Mouse (Mus musculus) G1E-ER4 (cell line): ENCODE data around the gene Fam172a. TPM values are rescaled to one million over a fixed set of nuclear protein-coding genes. Genes with fewer than 3 reads are reported as not detected.

Source experiments
- GATA1 ChIP-seq: IDR thresholded peaks from one replicate; pipeline ENCODE4 v1.8.0; 2012; ENCODE audit warnings: low read length, inconsistent platforms
- polyA plus RNA-seq: library from polyadenylated mRNA; stranded (reverse); fragments of >175 nt; gene quantifications from 2 replicates; pipeline ENCODE4 v1.2.3, GENCODE M21; 2012

Gene Fam172a
- polyA plus RNA-seq, 1 experiment, result 98.9 TPM

DNA sequence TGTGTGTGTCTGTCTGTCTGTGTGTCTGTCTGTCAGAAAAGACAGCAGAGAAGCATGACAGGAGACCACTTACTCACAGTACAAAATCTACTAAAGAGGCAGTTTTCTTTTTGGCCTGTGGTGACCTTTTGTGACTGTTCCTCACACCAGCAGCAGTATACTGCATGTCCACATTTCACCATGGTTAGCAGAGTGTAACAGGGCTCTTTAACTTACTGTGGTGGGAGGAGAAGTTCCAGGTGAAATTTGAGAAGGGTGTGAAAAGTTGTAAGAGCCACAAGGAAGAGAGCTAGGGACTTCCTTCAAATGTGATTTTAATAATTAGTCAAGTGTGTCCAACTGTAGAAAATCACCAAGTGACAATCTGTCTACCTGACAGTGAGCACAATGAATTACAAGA, 199.0 kb downstream of the Fam172a start:
- TF ChIP-seq GATA1, result no peak

DNA sequence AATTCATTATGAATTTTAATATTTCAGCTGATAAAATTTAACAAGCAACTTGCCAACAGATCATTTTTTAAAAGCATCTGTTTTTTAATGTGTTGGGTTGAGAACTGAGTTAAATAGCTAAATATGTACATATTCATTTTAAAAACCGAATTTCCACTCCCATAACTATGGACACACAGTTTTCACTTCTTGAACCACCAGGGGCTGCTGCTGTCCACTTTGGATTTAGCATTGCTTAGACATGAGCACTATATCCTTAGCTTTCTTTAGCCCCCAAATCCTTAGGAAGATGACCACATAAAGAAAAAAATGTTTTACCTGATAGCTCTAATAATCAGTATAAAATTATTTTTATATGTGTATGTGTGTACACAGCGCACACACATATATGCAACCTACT, 207.4 kb downstream of the Fam172a start:
- TF ChIP-seq GATA1, result no peak

DNA sequence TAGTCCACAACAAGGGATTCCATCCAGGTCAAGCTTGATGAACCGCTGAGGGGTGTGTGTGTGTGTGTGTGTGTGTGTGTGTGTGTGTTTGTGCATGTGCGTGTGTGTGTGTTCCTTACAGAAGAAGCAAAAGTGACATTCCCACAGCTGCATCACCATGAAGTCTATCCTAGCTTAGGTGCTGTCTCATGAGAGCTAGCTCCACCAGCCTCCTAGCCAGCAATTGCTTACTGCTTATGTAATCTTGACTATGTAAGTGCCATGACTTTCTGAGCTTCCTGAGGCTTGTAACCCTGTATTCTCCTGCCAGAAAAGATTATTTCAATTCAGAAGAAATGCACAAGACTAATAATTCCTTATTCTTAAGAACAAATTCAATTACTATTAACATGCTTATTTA, 221.0 kb downstream of the Fam172a start:
- no peak for TF ChIP-seq GATA1

DNA sequence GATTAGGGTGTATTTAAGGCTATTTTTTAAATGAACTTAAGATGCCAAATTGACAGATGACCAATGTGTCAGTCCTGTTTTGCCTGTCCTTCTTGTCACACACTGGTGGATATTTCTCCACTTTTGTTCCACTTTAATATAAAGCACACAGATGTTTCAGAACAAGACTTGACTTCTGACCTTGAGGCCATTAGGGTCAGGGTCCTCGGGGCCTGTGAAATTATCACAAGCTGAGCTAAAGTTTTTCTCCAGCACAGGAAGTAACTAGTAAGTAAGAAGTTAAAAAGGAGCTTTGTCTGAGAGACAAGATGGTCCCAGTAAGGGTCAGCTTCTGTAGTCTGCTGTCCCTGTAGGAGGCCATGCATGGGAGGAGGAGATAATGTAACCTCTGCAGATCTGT, 255.8 kb downstream of the Fam172a start:
- no peak for TF ChIP-seq GATA1

DNA sequence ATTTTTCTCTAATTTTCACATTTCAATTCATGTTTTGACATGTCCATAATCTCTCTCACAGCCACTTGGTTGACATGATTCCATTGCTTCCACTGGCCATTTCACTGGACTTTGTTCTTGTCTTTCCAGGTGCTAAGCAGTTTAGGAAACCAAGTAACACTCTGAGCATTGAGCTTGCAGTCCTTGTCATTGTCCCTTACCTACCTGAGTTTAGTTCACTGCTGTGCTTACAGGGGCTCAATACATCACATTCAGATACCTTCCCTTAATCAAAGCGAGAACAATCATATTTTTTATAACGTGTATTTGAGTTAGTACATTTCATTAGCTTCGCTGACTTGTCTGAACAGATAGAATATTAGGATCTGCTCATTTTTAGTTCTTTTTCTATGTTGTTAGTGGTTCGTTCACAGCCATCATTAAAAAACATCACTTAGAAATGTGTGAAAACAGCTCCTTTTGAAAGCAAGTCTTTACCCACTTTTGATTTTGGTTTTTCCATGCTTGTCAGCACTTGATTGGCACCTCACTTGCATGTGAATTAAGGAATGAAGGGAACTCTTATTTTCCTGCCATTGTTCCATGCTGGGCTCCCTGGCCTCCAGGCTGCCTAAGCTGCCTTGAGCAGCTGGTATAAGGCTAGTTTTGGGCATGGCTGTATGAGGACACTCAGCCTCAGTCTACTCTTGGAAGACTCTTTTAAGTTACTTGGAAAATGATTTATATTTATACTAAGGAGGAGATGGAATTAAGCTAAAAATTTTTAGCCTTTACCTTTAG, 257.9 kb downstream of the Fam172a start:
- no peak for TF ChIP-seq GATA1

DNA sequence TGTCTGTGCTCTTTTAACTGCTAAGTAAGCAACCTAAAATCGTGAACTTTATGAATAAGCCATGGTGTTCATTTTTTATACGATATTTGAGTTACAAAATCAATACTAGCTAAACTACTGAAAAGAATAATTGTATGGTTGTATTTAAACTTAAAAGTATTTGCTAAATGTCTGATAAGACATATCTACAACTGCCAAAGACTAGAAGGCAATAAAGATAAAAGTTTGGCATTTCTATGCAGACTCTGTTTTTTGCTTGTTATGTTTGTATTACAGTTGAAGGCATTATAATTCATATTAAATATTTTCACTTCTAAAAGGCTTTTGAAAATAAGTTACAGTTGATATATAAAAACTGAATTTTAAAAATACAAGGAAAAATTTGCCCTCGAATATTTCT, 274.4 kb downstream of the Fam172a start:
- no peak for TF ChIP-seq GATA1

DNA sequence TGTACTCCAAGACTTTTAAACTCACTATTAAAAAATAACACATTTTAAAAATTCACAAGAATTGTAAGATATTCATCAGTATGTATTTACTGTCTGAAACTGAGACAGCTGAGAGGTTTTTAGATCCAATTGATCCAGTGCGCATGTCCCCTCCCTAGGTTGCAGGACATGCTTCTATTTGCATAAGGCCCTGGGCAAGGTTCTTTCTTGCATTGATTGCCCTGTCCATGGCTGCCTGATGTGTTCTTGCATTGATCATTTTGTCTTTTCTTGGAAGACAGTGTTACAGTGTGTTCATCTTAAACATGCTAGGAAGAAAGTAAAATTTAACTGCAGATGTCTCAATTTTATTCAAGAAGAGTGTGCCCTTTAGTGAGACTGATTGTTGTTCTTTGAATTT, 275.3 kb downstream of the Fam172a start:
- TF ChIP-seq GATA1, result no peak

DNA sequence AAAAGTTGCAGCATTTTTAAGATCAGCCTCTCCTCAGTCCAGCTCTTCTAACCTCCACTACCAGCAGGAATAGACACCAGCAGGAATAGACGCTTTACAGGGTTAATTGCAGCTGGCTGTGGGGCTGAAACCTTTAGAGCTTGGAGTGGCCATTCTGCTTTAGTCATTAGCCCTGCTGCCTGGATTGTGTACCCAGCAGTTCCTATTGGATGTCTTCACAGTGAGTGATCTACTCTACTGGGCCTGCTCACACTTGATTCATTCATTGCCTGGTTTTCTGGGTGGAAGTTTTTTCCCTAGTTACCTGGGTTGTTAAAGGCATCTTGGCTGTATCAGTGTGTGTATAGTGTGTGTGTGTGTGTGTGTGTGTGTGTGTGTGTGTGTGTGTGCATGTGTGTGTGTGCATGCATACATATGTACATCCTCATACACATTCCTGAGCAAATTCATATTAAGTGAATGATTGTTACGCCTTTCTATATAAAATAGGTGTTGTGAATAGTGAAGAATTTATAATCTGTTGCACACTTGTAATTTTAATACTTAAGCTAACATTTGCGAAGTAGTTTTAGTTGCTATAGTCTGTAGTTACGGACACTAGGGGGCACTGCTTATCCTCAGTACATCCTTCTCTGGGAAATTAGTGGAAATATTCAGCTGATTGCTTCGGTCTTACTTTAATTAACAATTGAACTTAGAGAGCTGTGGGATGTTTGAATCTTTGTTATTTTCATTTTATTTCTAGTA, 280.4 kb downstream of the Fam172a start:
- no peak for TF ChIP-seq GATA1

DNA sequence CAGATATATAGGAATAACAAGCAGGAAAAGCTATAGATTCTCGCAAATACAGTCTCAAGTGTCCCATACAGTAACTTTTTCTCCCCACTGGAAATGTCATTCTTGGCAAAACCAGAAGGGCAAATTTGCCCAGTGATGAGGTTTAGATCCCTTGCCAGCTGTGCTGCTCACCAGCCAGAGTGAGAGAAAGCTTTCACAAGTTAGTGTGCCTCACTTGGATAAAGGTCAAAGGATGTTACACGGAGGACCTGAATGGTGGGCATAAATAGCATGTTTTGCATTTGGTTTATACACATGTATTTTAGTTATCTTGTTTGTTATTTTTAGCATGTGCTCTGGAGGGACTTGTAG, 281.0 kb downstream of the Fam172a start:
- TF ChIP-seq GATA1, result no peak

DNA sequence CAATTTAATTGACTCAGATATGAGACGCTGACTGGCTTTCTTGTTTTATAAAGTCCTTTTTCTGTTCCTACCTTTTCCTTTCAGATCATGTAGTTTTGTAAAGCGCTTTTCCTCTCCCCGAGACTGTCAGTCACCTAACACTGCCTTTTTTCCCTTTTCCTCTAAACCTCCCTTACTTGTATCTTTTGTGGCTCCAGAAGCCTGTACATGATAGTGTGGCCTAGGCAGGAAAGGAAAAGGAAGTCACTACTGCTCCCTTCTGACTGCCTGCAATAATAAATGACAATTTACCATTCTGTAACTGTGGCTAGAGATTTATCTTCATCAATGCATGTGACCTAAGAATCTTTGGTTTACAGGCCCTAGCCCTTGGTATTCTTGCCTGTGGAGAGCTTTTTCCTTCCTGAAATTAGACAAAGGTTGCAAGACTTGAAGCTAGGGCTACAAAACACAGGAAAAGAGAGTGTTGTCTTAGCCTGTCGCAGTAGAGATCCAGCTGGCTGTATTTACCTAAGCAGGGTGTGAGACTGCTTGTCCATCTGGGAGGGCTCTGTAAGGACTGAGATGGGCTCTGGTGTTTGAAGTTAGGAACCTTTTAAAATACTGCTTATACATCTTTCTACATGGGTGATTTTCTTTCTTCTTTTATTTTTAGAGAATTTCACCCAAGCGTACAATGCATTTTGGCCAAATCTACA, 289.5 kb downstream of the Fam172a start:
- no peak for TF ChIP-seq GATA1

DNA sequence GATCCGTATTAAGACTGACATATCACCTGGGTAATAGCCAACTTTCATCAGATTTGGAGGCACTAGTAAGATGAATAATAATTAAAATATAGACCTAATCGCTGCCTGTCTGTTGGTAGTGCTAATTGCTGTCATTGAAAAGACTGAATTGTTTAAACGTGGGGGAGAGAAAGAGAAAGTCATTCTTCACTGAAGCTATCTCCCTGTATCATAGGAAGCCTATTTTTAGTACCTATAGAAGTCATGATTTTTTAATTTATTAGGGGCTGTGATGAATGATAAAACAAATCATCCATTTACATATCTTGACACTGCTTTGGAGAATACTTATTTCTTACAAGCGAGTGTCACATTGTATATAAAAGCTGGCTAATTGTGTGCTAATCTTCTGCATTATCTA, 302.8 kb downstream of the Fam172a start:
- no peak for TF ChIP-seq GATA1

DNA sequence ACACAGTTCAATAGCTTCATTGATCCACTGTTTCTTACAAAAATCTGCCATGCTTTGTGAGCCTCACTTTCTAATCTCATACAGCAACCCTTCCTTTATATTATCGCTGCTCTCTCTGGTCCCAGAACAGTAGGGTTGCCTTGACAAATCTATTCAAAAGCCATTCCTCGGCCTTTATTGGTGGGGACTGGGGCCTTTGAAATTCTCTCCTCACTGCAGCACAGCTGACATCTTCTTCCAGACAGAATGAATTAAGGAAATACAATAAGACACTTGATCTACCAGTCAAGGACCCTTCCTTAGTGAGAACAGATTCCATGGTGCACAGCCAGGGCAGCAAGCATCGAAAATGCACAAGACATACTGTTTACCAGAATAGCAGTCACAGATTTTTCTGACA, 303.5 kb downstream of the Fam172a start:
- no peak for TF ChIP-seq GATA1

DNA sequence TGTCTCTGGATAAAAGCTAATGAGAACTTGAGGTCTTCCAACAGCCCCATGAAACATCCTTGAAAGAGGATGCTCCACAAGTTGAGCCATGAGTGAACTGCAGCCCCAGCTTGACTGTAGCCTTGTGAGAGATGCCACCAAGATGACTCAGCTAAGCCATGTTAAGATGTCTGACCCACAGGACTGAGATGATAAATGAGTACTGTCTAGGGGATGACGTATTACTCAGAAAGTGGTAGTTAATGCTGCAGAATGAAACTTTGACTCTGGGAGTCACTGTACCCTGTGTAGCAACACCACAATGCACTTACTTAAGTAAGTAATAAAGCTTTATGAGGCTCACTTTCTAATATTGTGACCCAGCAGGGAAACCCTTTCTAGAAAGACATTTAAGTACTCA, 308.3 kb downstream of the Fam172a start:
- no peak for TF ChIP-seq GATA1

DNA sequence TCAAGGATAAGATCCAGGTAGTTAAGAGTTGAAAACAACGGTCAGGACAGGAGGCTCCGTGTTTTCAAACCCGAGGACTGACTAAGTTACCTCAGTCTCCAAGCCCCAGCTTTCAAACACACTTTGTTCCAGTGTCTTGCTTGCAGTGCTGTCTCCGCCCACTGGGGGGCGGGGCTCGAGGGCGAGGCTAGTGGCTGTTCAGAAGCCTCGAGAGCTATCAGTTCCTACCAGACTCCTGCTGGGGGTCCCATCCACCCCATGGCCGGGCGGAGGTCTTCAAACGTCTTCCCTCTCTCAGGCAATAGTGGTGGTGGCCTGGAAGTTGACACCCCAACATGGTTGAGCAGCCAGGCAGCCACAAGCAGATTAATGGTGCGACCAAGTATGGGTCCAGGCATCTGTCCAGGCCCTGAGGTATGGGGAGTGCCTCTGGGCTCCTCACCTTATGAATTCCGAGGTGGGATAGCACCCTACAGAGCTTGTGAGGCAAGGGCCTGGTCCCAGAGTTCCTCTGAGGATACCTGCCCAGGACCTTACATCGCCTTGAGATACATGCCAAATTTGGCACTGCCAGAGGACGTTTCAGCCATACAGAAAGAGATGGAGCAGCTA, 323.0 kb downstream of the Fam172a start, which contains the start of gene Pou5f2:
TSS of gene Pou5f2 (plus strand) at position 220 of the 612 bp plus-strand sequence.
- no peak for TF ChIP-seq GATA1

DNA sequence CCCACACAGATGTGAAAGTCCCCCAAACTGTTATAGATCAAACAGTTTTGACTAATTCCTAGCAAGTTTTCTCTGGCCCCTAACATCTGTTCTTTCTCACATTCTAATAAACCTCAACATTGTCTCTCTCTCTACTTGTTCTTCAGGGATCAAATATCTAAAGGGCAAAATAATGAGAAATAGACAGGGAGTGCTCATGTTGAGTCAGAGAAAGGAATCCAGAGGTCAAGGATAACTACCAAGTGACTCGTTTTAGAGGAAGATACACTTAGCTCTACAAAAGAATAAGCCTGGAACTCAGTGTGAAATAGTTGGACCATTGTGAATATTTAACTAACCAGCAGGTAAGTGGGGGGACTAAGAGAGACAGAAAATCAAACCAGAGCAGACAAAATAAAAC, 331.0 kb downstream of the Fam172a start:
- no peak for TF ChIP-seq GATA1

DNA sequence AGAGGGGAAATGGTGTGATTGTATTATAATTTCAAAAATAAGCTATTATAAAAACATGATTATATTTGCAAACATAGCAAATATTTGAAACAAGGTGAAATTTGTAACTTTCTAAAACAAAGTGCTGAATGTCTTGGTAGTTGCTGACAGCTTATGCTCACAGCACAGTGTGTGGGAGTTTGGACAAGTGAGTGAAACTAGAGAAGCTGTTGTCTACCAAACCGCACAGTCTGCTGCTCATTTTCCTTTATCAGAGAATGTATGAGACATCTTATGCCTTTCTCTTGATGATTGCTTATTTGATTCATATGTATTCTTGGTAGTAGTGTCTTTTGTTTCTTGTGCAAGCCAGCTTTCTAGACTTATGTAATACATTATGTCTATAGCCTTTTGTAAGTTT, 335.4 kb downstream of the Fam172a start:
- TF ChIP-seq GATA1, result no peak

DNA sequence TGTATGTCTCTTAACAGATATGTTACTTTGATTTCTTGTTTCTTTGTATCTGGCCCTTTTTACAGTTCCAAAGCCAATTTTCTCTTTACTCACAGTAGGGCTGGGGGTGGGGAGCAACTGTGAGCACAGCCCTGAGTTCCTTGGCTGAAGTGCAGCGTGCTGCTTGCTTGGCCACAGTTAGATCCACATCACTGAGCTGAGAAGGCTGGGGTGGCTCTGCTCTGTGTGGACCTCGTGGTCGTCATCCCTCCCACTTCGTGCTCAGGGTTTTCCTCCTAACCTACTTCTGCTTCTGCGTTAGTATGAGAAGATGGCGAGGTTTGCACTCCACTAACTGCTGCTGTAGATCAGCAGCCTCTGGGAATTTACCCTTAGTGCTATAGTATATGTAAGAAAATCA, 341.4 kb downstream of the Fam172a start:
- no peak for TF ChIP-seq GATA1
